Mouse (Mus musculus) MEL (cell line): ENCODE results near the gene Pdrg1. TPM values are rescaled to one million over a fixed set of nuclear protein-coding genes. Genes with fewer than 3 reads are reported as not detected.

Experiments
- DNase-seq: peaks from one replicate; pipeline ENCODE4 v3.0.0; 2011; ENCODE audit warnings: low read depth, low spot score
- H3K27ac ChIP-seq: 2 replicates; pipeline ENCODE4 v1.5.1; 2012; ENCODE audit warnings: low read depth, mild to moderate bottlenecking, control low read depth, low read length, moderate library complexity; ENCODE audit not compliant: control insufficient read depth
- H3K27me3 ChIP-seq, 2 experiments: fragments of 150-350 bp in 1 of 2; sonication (generic) in 1 of 2; 2 replicates each; pipeline ENCODE4 v1.6.1; 2012; ENCODE audit warnings: low read length in 2 of 2, mild to moderate bottlenecking in 2 of 2, improper control_type of control experiment in 1 of 2, moderate library complexity in 1 of 2; ENCODE audit not compliant: insufficient read depth in 2 of 2, control insufficient read depth in 1 of 2
- H3K36me3 ChIP-seq, 2 experiments: 2 replicates each; pipeline ENCODE4 v1.6.1; 2012 to 2014; ENCODE audit warnings: low read length in 2 of 2, improper control_type of control experiment in 1 of 2, inconsistent platforms in 1 of 2, mild to moderate bottlenecking in 1 of 2; ENCODE audit not compliant: insufficient read depth in 2 of 2, control insufficient read depth in 1 of 2
- H3K4me1 ChIP-seq, 2 experiments: fragments of 150-350 bp in 1 of 2; sonication (generic) in 1 of 2; 2 replicates each; pipeline ENCODE4 v1.6.1; 2012; ENCODE audit warnings: low read length in 2 of 2, improper control_type of control experiment in 1 of 2, mild to moderate bottlenecking in 1 of 2; ENCODE audit not compliant: insufficient read depth in 2 of 2, control insufficient read depth in 1 of 2
- H3K4me3 ChIP-seq, 2 experiments: fragments of 150-350 bp in 1 of 2; sonication (generic) in 1 of 2; 2 replicates each; pipeline ENCODE4 v1.5.1; 2012; ENCODE audit warnings: low read depth in 2 of 2, low read length in 2 of 2, mild to moderate bottlenecking in 2 of 2, moderate library complexity in 2 of 2, control low read depth in 1 of 2, improper control_type of control experiment in 1 of 2; ENCODE audit not compliant: control insufficient read depth in 1 of 2, insufficient read depth in 1 of 2
- H3K79me2 ChIP-seq: 2 replicates; pipeline ENCODE4 v1.6.1; 2012; ENCODE audit warnings: mild to moderate bottlenecking, low read length, moderate library complexity; ENCODE audit not compliant: control insufficient read depth, poor library complexity, insufficient read depth
- H3K9ac ChIP-seq: 2 replicates; pipeline ENCODE4 v1.6.1; 2012; ENCODE audit warnings: low read depth, mild to moderate bottlenecking, control low read depth, low read length, moderate library complexity; ENCODE audit not compliant: control insufficient read depth, poor library complexity, severe bottlenecking
- H3K9me3 ChIP-seq: fragments of 150-350 bp; sonication (generic); replicated peaks from 2 replicates; pipeline ENCODE4 v1.6.1; 2012; ENCODE audit warnings: mild to moderate bottlenecking, low read length, improper control_type of control experiment, moderate library complexity; ENCODE audit not compliant: insufficient read depth
- CHD1 ChIP-seq: IDR thresholded peaks from 2 replicates; pipeline ENCODE4 v1.6.1; 2012; ENCODE audit warnings: low read depth, mild to moderate bottlenecking, inconsistent platforms, low read length, improper control_type of control experiment
- CHD2 ChIP-seq: IDR thresholded peaks from 2 replicates; pipeline ENCODE4 v1.6.1; 2011; ENCODE audit warnings: low read length, improper control_type of control experiment
- ELF1 ChIP-seq: IDR thresholded peaks from 2 replicates; pipeline ENCODE4 v1.6.1; 2014; ENCODE audit warnings: low read depth, mild to moderate bottlenecking, inconsistent platforms, low read length, improper control_type of control experiment, moderate library complexity
- EP300 ChIP-seq, 2 experiments: IDR thresholded peaks; 2 replicates each; pipeline ENCODE4 v1.6.1; 2011; ENCODE audit warnings: improper control_type of control experiment in 2 of 2, low read length in 2 of 2, low read depth in 1 of 2, mild to moderate bottlenecking in 1 of 2
- ETS1 ChIP-seq: IDR thresholded peaks from 2 replicates; pipeline ENCODE4 v1.6.1; 2012; ENCODE audit warnings: low read depth, mild to moderate bottlenecking, inconsistent platforms, low read length, improper control_type of control experiment, moderate library complexity
- GABPA ChIP-seq: IDR thresholded peaks from 2 replicates; pipeline ENCODE4 v1.6.1; 2012; ENCODE audit warnings: low read depth, mild to moderate bottlenecking, inconsistent platforms, low read length, improper control_type of control experiment, moderate library complexity
- JUND ChIP-seq: IDR thresholded peaks from 2 replicates; pipeline ENCODE4 v1.6.1; 2011; ENCODE audit warnings: low read depth, mild to moderate bottlenecking, improper control_type of control experiment, low read length
- KAT2A ChIP-seq: conservative IDR thresholded peaks from 2 replicates; pipeline ENCODE4 v1.6.1; 2012; ENCODE audit warnings: low read depth, low read length, improper control_type of control experiment, inconsistent platforms
- MAX ChIP-seq: IDR thresholded peaks from 2 replicates; pipeline ENCODE4 v1.6.1; 2011; ENCODE audit warnings: low read length, improper control_type of control experiment
- MEF2A ChIP-seq: IDR thresholded peaks from 2 replicates; pipeline ENCODE4 v1.6.1; 2014; ENCODE audit warnings: low read depth, mild to moderate bottlenecking, inconsistent platforms, low read length, improper control_type of control experiment; ENCODE audit not compliant: poor library complexity, insufficient replicate concordance, severe bottlenecking; ENCODE audit errors: extremely low read depth
- RAD21 ChIP-seq: IDR thresholded peaks from 2 replicates; pipeline ENCODE4 v1.6.1; 2011; ENCODE audit warnings: mild to moderate bottlenecking, low read depth, low read length, improper control_type of control experiment
- TAL1 ChIP-seq: IDR thresholded peaks from 2 replicates; pipeline ENCODE4 v1.6.1; 2012; ENCODE audit warnings: mild to moderate bottlenecking, inconsistent platforms, low read length, moderate library complexity, mixed read lengths
- UBTF ChIP-seq: IDR thresholded peaks from 2 replicates; pipeline ENCODE4 v1.6.1; 2012; ENCODE audit warnings: low read depth, mild to moderate bottlenecking, inconsistent platforms, low read length, improper control_type of control experiment, moderate library complexity, borderline replicate concordance; ENCODE audit not compliant: insufficient read depth
- USF1 ChIP-seq: IDR thresholded peaks from 2 replicates; pipeline ENCODE4 v1.6.1; 2014; ENCODE audit warnings: low read depth, mild to moderate bottlenecking, inconsistent platforms, low read length, improper control_type of control experiment, moderate library complexity
- ZKSCAN1 ChIP-seq: IDR thresholded peaks from 2 replicates; pipeline ENCODE4 v1.6.1; 2012; ENCODE audit warnings: low read depth, mild to moderate bottlenecking, inconsistent platforms, low read length, improper control_type of control experiment, moderate library complexity
- polyA plus RNA-seq, 2 experiments: library from polyadenylated mRNA; stranded (reverse) in 1 of 2; unstranded in 1 of 2; fragments of >175 nt in 1 of 2; fragments of >200 nt in 1 of 2; gene quantifications; 2 replicates each; pipeline versions ENCODE4 v1.2.1 to v1.2.4; 2012; ENCODE audit warnings: low replicate concordance in 2 of 2, low read depth in 1 of 2; ENCODE audit not compliant: insufficient read length in 2 of 2, insufficient read depth in 1 of 2, missing spikeins in 1 of 2
- total RNA-seq: library from RNA; depleted of rRNA; stranded (reverse); fragments of 300-350 nt; gene quantifications from 2 replicates; pipeline ENCODE4 v1.2.3, GENCODE M21; 2012

Gene Pdrg1
- total and polyA plus RNA-seq, 3 experiments: 62.2 to 67.2 TPM; not detected in 1

DNA sequence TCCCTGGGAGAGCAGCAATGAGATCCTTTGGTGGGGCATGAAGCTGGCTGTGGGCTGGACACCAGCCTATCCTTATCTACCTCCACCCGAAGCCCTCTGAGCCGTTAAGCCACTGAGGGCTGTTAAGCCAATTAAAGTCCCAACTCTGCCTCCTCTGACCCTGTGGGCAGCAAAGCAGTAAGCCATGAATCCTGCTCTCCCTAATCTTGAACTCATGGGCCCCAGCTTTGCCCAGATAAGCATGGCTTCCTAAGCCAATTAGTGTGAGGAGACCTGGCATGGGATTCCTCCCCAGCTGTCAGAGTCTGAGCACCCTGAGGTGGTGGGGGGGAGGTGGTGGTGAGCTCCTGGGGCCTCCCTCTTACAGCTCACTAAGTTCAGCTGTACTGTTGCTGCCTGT, 21.5 kb upstream of the Pdrg1 start:
- H3K36me3 ChIP-seq: no peaks in the 10 kb centered on the region
- no peak for TF ChIP-seq KAT2A
- no peak for TF ChIP-seq UBTF
- no peak for TF ChIP-seq EP300 (IDR thresholded peaks at IDR 0.05; ENCODE audit: low read depth in 1 of 2, low read length in 2 of 2)
- TF ChIP-seq RAD21: no peak
- no peak for TF ChIP-seq MEF2A
- TF ChIP-seq, all 39 proteins: peak for 0
- Histone ChIP-seq H3K27ac (no peak overlapping the region), H3K9me3 (no peaks in the 10 kb centered on the region), H3K79me2 (no peaks in the 10 kb centered on the region), H3K4me3 (no peak overlapping the region), H3K9ac (no peak overlapping the region), H3K4me1 (no peaks in the 10 kb centered on the region), H3K27me3 (peaks cover 0 to 3% of the 10 kb centered on the region in 2 experiments; a peak in 2 of 4 replicates)
- no peak for DNase-seq

DNA sequence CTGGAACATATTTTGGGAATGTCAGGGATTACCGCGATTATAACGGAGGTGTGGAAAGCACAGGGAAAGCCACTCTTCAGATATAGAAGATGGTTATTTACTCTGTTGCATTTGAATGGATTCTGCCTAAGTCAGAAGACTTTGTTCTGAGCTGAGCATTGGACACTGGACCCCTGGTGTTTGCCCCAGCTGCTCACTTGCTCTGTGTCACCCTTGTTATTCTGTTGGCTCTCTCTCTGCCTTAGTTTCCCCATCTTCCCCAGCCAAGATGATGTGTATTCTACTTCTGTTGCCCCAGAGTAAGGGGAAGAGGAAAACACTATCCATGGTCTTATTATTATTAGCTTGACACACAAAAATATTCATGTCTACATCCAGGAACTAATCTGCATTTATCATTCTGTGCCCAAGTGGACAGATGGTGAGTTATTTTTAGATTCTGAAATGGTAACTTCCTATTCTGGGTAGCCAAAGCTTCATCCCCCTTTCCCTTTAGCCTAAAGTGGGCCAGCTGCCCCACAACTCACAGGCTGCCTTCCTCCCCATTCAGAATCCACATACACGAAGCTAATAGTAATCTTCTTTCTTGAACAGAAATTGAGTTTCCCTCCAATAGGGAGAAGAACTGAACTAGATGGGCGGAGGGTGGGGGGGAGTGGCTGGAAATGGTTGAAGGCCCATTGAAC, 18.5 kb upstream of the Pdrg1 start:
- Histone ChIP-seq H3K27ac (no peak overlapping the region), H3K9me3 (no peaks in the 10 kb centered on the region), H3K27me3 (peaks cover 0 to 7% of the 10 kb centered on the region in 2 experiments; a peak in 2 of 4 replicates)
- DNase-seq: no peak
- TF ChIP-seq ELF1 (no peak), ETS1 (no peak), TAL1 (no peak), MEF2A (no peak), USF1 (no peak), GABPA (no peak), ZKSCAN1 (no peak), CHD2 (no peak), MAX (no peak), KAT2A (no peak)
- TF ChIP-seq, all 39 proteins: peak for 0
- Histone ChIP-seq H3K4me1 (no peaks in the 10 kb centered on the region), H3K9ac (no peak overlapping the region), H3K79me2 (no peaks in the 10 kb centered on the region), H3K4me3 (no peak overlapping the region), H3K36me3 (no peaks in the 10 kb centered on the region)

DNA sequence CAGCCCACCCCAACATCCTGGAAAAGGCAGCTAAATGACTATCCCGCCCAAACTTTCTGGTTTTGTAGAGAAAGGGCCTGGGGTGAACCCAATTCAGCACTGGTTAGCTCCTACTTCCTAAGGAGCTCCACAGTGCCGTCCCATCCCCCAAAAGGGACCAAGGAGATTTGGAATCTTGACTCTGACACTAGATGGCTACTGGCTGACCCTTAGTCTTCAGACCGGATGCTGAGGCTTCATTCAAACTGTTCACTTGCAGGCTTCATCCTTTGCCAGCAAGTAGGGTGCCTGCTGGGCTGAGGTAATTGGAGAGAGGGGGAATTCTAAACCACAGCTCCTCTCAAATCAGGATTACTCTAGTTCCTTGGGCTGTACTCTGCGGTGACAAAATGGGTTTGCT, 17.7 kb upstream of the Pdrg1 start:
- Histone ChIP-seq H3K79me2 (no peaks in the 10 kb centered on the region), H3K27me3 (peaks cover 0 to 8% of the 10 kb centered on the region in 2 experiments; a peak in 3 of 4 replicates), H3K27ac (no peak overlapping the region), H3K4me3 (no peak overlapping the region), H3K9ac (no peak overlapping the region), H3K9me3 (no peaks in the 10 kb centered on the region), H3K4me1 (no peaks in the 10 kb centered on the region), H3K36me3 (no peaks in the 10 kb centered on the region)
- TF ChIP-seq GABPA (no peak), KAT2A (no peak), JUND (no peak), CHD2 (no peak), CHD1 (no peak), TAL1 (no peak), ELF1 (no peak)
- no peak for DNase-seq
